8 mouse cellular contexts compared by ENCODE assay signal in genomic region chr1:98179030-98179429, GRCm38 (mm10).
DNase-seq lines count a peak whose midpoint lies in the region; ATAC-seq and TF ChIP-seq lines count a peak whose summit lies in the region.
"Had no signal": no experiment of that assay in that cellular context is flagged by ENCODE, and none has a peak within 500 bp of the region (broad histone marks: within the 10 kb centered on the region; RNA-seq: fewer than 3 reads in every experiment).

No protein-coding gene starts in this region.

- H3K9me3 ChIP-seq in midbrain, embryonic 10.5 days (replicated peaks), result no peaks in the 10 kb centered on the region
- no peaks in the 10 kb centered on the region for H3K9me3 ChIP-seq in midbrain, embryonic 15.5 days
- H3K9me3 ChIP-seq: limb, embryonic 12.5 days had no signal

- ATAC-seq in midbrain, embryonic 15.5 days (replicated peaks), result no peak

- no peak overlapping the region for H3K9ac ChIP-seq in midbrain, embryonic 15.5 days
- H3K9ac ChIP-seq: limb, embryonic 12.5 days had no signal

- peak; percentile 69; the same call in 1 of the 2 replicates for TF ChIP-seq CTCF in brain, embryonic 14.5 days (IDR thresholded peaks at IDR 0.05; ENCODE audit: borderline replicate concordance, extremely low read depth, insufficient read depth, insufficient read length)

- H3K36me3 ChIP-seq in midbrain, embryonic 10.5 days, result no peaks in the 10 kb centered on the region
- no peaks in the 10 kb centered on the region for H3K36me3 ChIP-seq in midbrain, embryonic 15.5 days (replicated peaks)
- H3K36me3 ChIP-seq: limb, embryonic 12.5 days had no signal

- no peaks in the 10 kb centered on the region for H3K27me3 ChIP-seq in midbrain, embryonic 10.5 days (ENCODE audit: low read depth, poor library complexity, severe bottlenecking)
- H3K27me3 ChIP-seq in midbrain, embryonic 15.5 days (replicated peaks), result no peaks in the 10 kb centered on the region
- H3K27me3 ChIP-seq: limb, embryonic 12.5 days had no signal

- no peak overlapping the region for H3K27ac ChIP-seq in midbrain, embryonic 10.5 days (replicated peaks)
- H3K27ac ChIP-seq in midbrain, embryonic 15.5 days, result no peak overlapping the region
- H3K27ac ChIP-seq: limb, embryonic 12.5 days had no signal

- WGBS in midbrain, embryonic 10.5 days, result 46% methylated on average over 1 of the region's 1 CpGs
- 45% methylated on average over 1 of the region's 1 CpGs for WGBS in midbrain, embryonic 15.5 days

- no peak for TF ChIP-seq POLR2A in brain, embryonic 14.5 days (IDR thresholded peaks at IDR 0.05; ENCODE audit: borderline replicate concordance, extremely low read depth, insufficient read depth, insufficient read length, poor library complexity, severe bottlenecking)

- H3K4me3 ChIP-seq in midbrain, embryonic 10.5 days, result no peak overlapping the region
- H3K4me3 ChIP-seq in midbrain, embryonic 15.5 days, result no peak overlapping the region
- H3K4me3 ChIP-seq: limb, embryonic 12.5 days had no signal

- no peak overlapping the region for H3K4me2 ChIP-seq in midbrain, embryonic 15.5 days
- H3K4me2 ChIP-seq: limb, embryonic 12.5 days had no signal

- peaks cover 15% of the 10 kb centered on the region for H3K4me1 ChIP-seq in midbrain, embryonic 10.5 days
- H3K4me1 ChIP-seq in midbrain, embryonic 15.5 days, result peaks cover 14% of the 10 kb centered on the region
- H3K4me1 ChIP-seq: limb, embryonic 12.5 days had no signal

- DNase-seq in midbrain, embryonic 10.5 days (ENCODE audit: low spot score), result peak; percentile 30
- peak; percentile 65 for DNase-seq in NIH3T3 (ENCODE audit: low read depth)
- peak; percentile 54 for DNase-seq in brain, embryonic 14.5 days (ENCODE audit: low read depth)
- peak; percentile 8 to 11 for DNase-seq in gastrocnemius, adult 8-10 months (ENCODE audit: low spot score in 2 of 2)
- DNase-seq in kidney, postnatal 25 days, result peak; percentile 54 to 76
- peak; percentile 11 to 17 for DNase-seq in natural killer cell, adult 2 months (ENCODE audit: low spot score in 2 of 2)

Comparison
In these comparisons a context has a peak if more than half of its experiments do, and no peak if none do; other contexts are left out.
1. DNase-seq: peak in every context shown above with its lines; median percentile 65 in NIH3T3; 65 in kidney, postnatal 25 days; 54 in brain, embryonic 14.5 days; 30 in midbrain, embryonic 10.5 days; 14 in natural killer cell, adult 2 months; 10 in gastrocnemius, adult 8-10 months.